9 mouse cellular contexts compared by ENCODE assay signal in genomic region chr3:101713138-101713638, GRCm38 (mm10).
DNase-seq lines count a peak whose midpoint lies in the region; ATAC-seq lines count a peak whose summit lies in the region.
"Had no signal": no experiment of that assay in that cellular context is flagged by ENCODE, and none has a peak within 500 bp of the region (broad histone marks: within the 10 kb centered on the region; RNA-seq: fewer than 3 reads in every experiment).

No protein-coding gene starts in this region.

- peak; percentile 15 for DNase-seq in right cerebral cortex, postnatal 4 days
- DNase-seq in right cerebral cortex, postnatal 14 days: no peak
- peak; percentile 59 for DNase-seq in heart, postnatal 4 days
- no peak for DNase-seq in ovary, postnatal 14 days (ENCODE audit: low spot score)
- no peak for DNase-seq in spleen, adult 12 weeks (ENCODE audit: low spot score)
- no peak for DNase-seq in frontal cortex, postnatal 25 days (ENCODE audit: low spot score in 2 of 2)

- no peak overlapping the region; the same call in 1 of the 2 replicates for H3K27ac ChIP-seq in forebrain, embryonic 15.5 days (replicated peaks)
- peak overlapping the region; percentile 12; the same call in 1 of the 2 replicates for H3K27ac ChIP-seq in neural tube, embryonic 14.5 days (ENCODE audit: low read depth, low read length)

- 0 out of 2 replicates have a peak overlapping the region, but pooled peaks have one; percentile 11 for H3K4me2 ChIP-seq in forebrain, embryonic 15.5 days (replicated peaks)
- H3K4me2 ChIP-seq in neural tube, embryonic 14.5 days (ENCODE audit: low read depth, low read length): peak overlapping the region; percentile 7; the same call in 1 of the 2 replicates
- H3K4me2 ChIP-seq: limb, embryonic 15.5 days had no signal

- H3K27me3 ChIP-seq in forebrain, embryonic 15.5 days: no peaks in the 10 kb centered on the region
- no peaks in the 10 kb centered on the region for H3K27me3 ChIP-seq in neural tube, embryonic 14.5 days (ENCODE audit: control insufficient read depth, insufficient read depth, low read length)
- H3K27me3 ChIP-seq: limb, embryonic 15.5 days had no signal

- H3K4me1 ChIP-seq in forebrain, embryonic 15.5 days: peaks cover 19% of the 10 kb centered on the region
- peaks cover 19% of the 10 kb centered on the region for H3K4me1 ChIP-seq in neural tube, embryonic 14.5 days (ENCODE audit: control insufficient read depth, insufficient read depth, low read length)

- no peaks in the 10 kb centered on the region for H3K9me3 ChIP-seq in forebrain, embryonic 15.5 days
- H3K9me3 ChIP-seq in neural tube, embryonic 14.5 days (ENCODE audit: control insufficient read depth, low read length): no peaks in the 10 kb centered on the region
- H3K9me3 ChIP-seq: limb, embryonic 15.5 days had no signal

- H3K4me3 ChIP-seq in forebrain, embryonic 15.5 days: no peak overlapping the region
- H3K4me3 ChIP-seq in neural tube, embryonic 14.5 days (ENCODE audit: low read depth, low read length): no peak overlapping the region
- H3K4me3 ChIP-seq: limb, embryonic 15.5 days had no signal

- H3K36me3 ChIP-seq in forebrain, embryonic 15.5 days: no peaks in the 10 kb centered on the region
- H3K36me3 ChIP-seq in neural tube, embryonic 14.5 days (ENCODE audit: control insufficient read depth, insufficient read depth, low read length): no peaks in the 10 kb centered on the region
- H3K36me3 ChIP-seq: limb, embryonic 15.5 days had no signal

- no peak for ATAC-seq in forebrain, embryonic 15.5 days (replicated peaks)
- peak; percentile 29; the same call in 1 of the 2 replicates for ATAC-seq in neural tube, embryonic 14.5 days (ENCODE audit: low read depth)

- WGBS in forebrain, embryonic 15.5 days: 30% methylated on average over 11 of the region's 11 CpGs
- WGBS in neural tube, embryonic 14.5 days: 21% methylated on average over 11 of the region's 11 CpGs

- H3K9ac ChIP-seq in forebrain, embryonic 15.5 days (replicated peaks): no peak overlapping the region
- no peak overlapping the region for H3K9ac ChIP-seq in neural tube, embryonic 14.5 days (replicated peaks; ENCODE audit: low read depth, low read length)
- H3K9ac ChIP-seq: limb, embryonic 15.5 days had no signal

Comparison
In these comparisons a context has a peak if more than half of its experiments do, and no peak if none do; other contexts are left out.
1. DNase-seq: peak in right cerebral cortex, postnatal 4 days (single experiment) and heart, postnatal 4 days (single experiment); none in right cerebral cortex, postnatal 14 days (single experiment), ovary, postnatal 14 days (single experiment), spleen, adult 12 weeks (single experiment) and frontal cortex, postnatal 25 days (0 of 2).